Mouse (Mus musculus) kidney, postnatal 4 days (tissue): ENCODE data around the gene Babam2.
A peak's percentile ranks its signal among the peaks of the same experiment; 100 is the strongest.

Experiments used
- DNase-seq, 2 experiments: peaks; one replicate each; pipeline ENCODE4 v3.0.0; 2021; ENCODE audit warnings: mixed read lengths in 2 of 2

Gene Babam2

GRCm38 (mm10) chr5:31892631-31893030, 195.1 kb downstream of the Babam2 start:
- DNase-seq = no peak

- no peak for DNase-seq
Measured at GRCm38 (mm10) chr5:31899901-31900300, 202.4 kb downstream of the Babam2 start.

- no peak for DNase-seq
Measured at GRCm38 (mm10) chr5:31902144-31902543, 204.7 kb downstream of the Babam2 start.

GRCm38 (mm10) chr5:31902891-31903290, 205.4 kb downstream of the Babam2 start:
- no peak for DNase-seq

GRCm38 (mm10) chr5:31904968-31905683, 207.6 kb downstream of the Babam2 start:
- no peak for DNase-seq

GRCm38 (mm10) chr5:31905808-31906207, 208.3 kb downstream of the Babam2 start:
- no peak for DNase-seq

- peak in 1 of 2 experiments; percentile 14 for DNase-seq
Measured at GRCm38 (mm10) chr5:31906286-31906951, 208.9 kb downstream of the Babam2 start.

GRCm38 (mm10) chr5:31907959-31908358, 210.5 kb downstream of the Babam2 start:
- no peak for DNase-seq

GRCm38 (mm10) chr5:31908818-31909217, 211.3 kb downstream of the Babam2 start:
- DNase-seq = no peak

GRCm38 (mm10) chr5:31916241-31916640, 218.8 kb downstream of the Babam2 start:
- no peak for DNase-seq

- DNase-seq = no peak
Measured at GRCm38 (mm10) chr5:31918566-31918965, 221.1 kb downstream of the Babam2 start.

GRCm38 (mm10) chr5:31920129-31920528, 222.6 kb downstream of the Babam2 start:
- no peak for DNase-seq

GRCm38 (mm10) chr5:31920890-31921289, 223.4 kb downstream of the Babam2 start:
- no peak for DNase-seq

GRCm38 (mm10) chr5:31924075-31924474, 226.6 kb downstream of the Babam2 start:
- DNase-seq = no peak

GRCm38 (mm10) chr5:31926551-31926950, 229.1 kb downstream of the Babam2 start:
- peak; percentile 54 to 56 for DNase-seq

- DNase-seq = peak in 1 of 2 experiments; percentile 20
Measured at GRCm38 (mm10) chr5:31929007-31929406, 231.5 kb downstream of the Babam2 start.

- no peak for DNase-seq
Measured at GRCm38 (mm10) chr5:31931127-31931625, 233.7 kb downstream of the Babam2 start.

- no peak for DNase-seq
Measured at GRCm38 (mm10) chr5:31931637-31932036, 234.2 kb downstream of the Babam2 start.

GRCm38 (mm10) chr5:31933296-31933695, 235.8 kb downstream of the Babam2 start:
- DNase-seq = no peak

- no peak for DNase-seq
Measured at GRCm38 (mm10) chr5:31934397-31934796, 236.9 kb downstream of the Babam2 start.

- DNase-seq = no peak
Measured at GRCm38 (mm10) chr5:31935936-31936335, 238.5 kb downstream of the Babam2 start.

GRCm38 (mm10) chr5:31936523-31936922, 239.0 kb downstream of the Babam2 start:
- no peak for DNase-seq

GRCm38 (mm10) chr5:31940876-31941275, 243.4 kb downstream of the Babam2 start:
- DNase-seq = no peak

GRCm38 (mm10) chr5:31947185-31947584, 249.7 kb downstream of the Babam2 start:
- DNase-seq = peak; percentile 11 to 15
